Mouse (Mus musculus) small intestine, adult 2 months (tissue): ENCODE results near the gene Efemp2.

Experiments
- CTCF ChIP-seq: fragments of 200-500 bp; IDR thresholded peaks from 2 replicates; pipeline ENCODE4 v1.5.1; 2012; ENCODE audit warnings: low read depth, mild to moderate bottlenecking, control low read depth, inconsistent platforms, low read length, moderate library complexity, mixed read lengths; ENCODE audit not compliant: insufficient replicate concordance, insufficient read length; ENCODE audit errors: extremely low read depth
- POLR2A ChIP-seq: fragments of 200-500 bp; IDR thresholded peaks from 2 replicates; pipeline ENCODE4 v1.6.1; 2012; ENCODE audit warnings: low read depth, mild to moderate bottlenecking, control low read depth, inconsistent platforms, low read length, moderate library complexity

DNA sequence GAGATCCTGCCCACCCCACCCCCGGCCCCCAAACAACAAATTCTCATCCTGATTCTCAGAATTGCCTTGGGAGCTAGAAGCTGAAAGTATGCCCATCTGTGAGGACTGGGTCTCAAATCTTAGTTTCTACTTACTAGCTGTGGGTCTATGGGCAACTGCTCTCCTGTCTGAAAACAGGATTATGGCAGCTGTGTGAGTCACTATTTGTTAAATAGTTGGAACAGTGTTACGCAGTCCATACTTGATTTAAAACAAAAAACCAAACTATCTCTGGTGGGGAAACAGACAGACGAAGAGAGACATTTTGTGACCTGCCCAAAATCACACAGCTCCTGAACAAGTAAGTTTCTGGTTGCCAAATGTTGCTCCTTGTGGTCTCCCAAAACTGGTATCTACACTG, 24.1 kb upstream of the Efemp2 start:
- TF ChIP-seq CTCF: no peak
- no peak for TF ChIP-seq POLR2A
